Mouse (Mus musculus): ENCODE measurements around the gene Il15. TPM values are rescaled to one million over a fixed set of nuclear protein-coding genes. Genes with fewer than 3 reads are reported as not detected.

Gene Il15
- polyA plus RNA-seq, 1 experiment from 2014 or later = 2.7 TPM

GRCm38 (mm10) chr8:82388356-82388902 lies 14.6 kb downstream of the Il15 start:
- no peaks in the 10 kb centered on the region for H3K9me3 ChIP-seq
- H3K4me1 ChIP-seq (replicated peaks) = no peaks in the 10 kb centered on the region
- H3K27ac ChIP-seq = no peak overlapping the region
- H3K4me3 ChIP-seq = no peak overlapping the region
- no peaks in the 10 kb centered on the region for H3K27me3 ChIP-seq (ENCODE audit: insufficient read depth, poor library complexity, severe bottlenecking)
- no peaks in the 10 kb centered on the region for H3K36me3 ChIP-seq
- DNase-seq (ENCODE audit: low spot score) = no peak
- WGBS = 92% methylated on average over 1 of the region's 1 CpGs

- no peak overlapping the region for H3K27ac ChIP-seq
- no peaks in the 10 kb centered on the region for H3K36me3 ChIP-seq
- H3K4me1 ChIP-seq (replicated peaks) = no peaks in the 10 kb centered on the region
- DNase-seq (ENCODE audit: low spot score) = no peak
- no peaks in the 10 kb centered on the region for H3K9me3 ChIP-seq
- no peaks in the 10 kb centered on the region for H3K27me3 ChIP-seq (ENCODE audit: insufficient read depth, poor library complexity, severe bottlenecking)
- WGBS = 91% methylated on average over 1 of the region's 1 CpGs
- no peak overlapping the region for H3K4me3 ChIP-seq
Observed at GRCm38 (mm10) chr8:82387614-82388013, 15.4 kb downstream of the Il15 start.

GRCm38 (mm10) chr8:82385867-82386266 lies 17.2 kb downstream of the Il15 start:
- no peak overlapping the region for H3K4me3 ChIP-seq
- no peaks in the 10 kb centered on the region for H3K36me3 ChIP-seq
- H3K9me3 ChIP-seq = no peaks in the 10 kb centered on the region
- H3K4me1 ChIP-seq (replicated peaks) = no peaks in the 10 kb centered on the region
- no peak for DNase-seq (ENCODE audit: low spot score)
- no peaks in the 10 kb centered on the region for H3K27me3 ChIP-seq (ENCODE audit: insufficient read depth, poor library complexity, severe bottlenecking)
- no peak overlapping the region for H3K27ac ChIP-seq

GRCm38 (mm10) chr8:82384458-82385234 lies 18.4 kb downstream of the Il15 start:
- Histone ChIP-seq H3K36me3 (no peaks in the 10 kb centered on the region), H3K27me3 (ENCODE audit: insufficient read depth, poor library complexity, severe bottlenecking) (no peaks in the 10 kb centered on the region), H3K4me3 (no peak overlapping the region), H3K27ac (no peak overlapping the region), H3K9me3 (no peaks in the 10 kb centered on the region), H3K4me1 (replicated peaks) (no peaks in the 10 kb centered on the region)
- DNase-seq (ENCODE audit: low spot score) = no peak
- 87% methylated on average over 11 of the region's 11 CpGs for WGBS

- H3K36me3 ChIP-seq = no peaks in the 10 kb centered on the region
- H3K9me3 ChIP-seq = no peaks in the 10 kb centered on the region
- 84% methylated on average over 3 of the region's 3 CpGs for WGBS
Observed at GRCm38 (mm10) chr8:82383346-82383745, 19.7 kb downstream of the Il15 start.

GRCm38 (mm10) chr8:82382316-82382715 lies 20.7 kb downstream of the Il15 start:
- no peak for DNase-seq (ENCODE audit: low spot score)
- WGBS = 49% methylated on average over 2 of the region's 2 CpGs

More at GRCm38 (mm10) chr8:82383346-82383745, 19.7 kb downstream of the Il15 start:
- no peak for DNase-seq (ENCODE audit: low spot score)
- H3K27ac ChIP-seq = no peak overlapping the region
- no peak overlapping the region for H3K4me3 ChIP-seq
- no peaks in the 10 kb centered on the region for H3K27me3 ChIP-seq (ENCODE audit: insufficient read depth, poor library complexity, severe bottlenecking)
- no peaks in the 10 kb centered on the region for H3K4me1 ChIP-seq (replicated peaks)

GRCm38 (mm10) chr8:82374470-82374869 lies 28.6 kb downstream of the Il15 start:
- DNase-seq (ENCODE audit: low spot score) = no peak
- no peak overlapping the region for H3K4me3 ChIP-seq
- H3K36me3 ChIP-seq = no peaks in the 10 kb centered on the region
- 84% methylated on average over 4 of the region's 4 CpGs for WGBS
- H3K4me1 ChIP-seq (replicated peaks) = no peaks in the 10 kb centered on the region
- no peak overlapping the region for H3K27ac ChIP-seq
- H3K9me3 ChIP-seq = no peaks in the 10 kb centered on the region
- no peaks in the 10 kb centered on the region for H3K27me3 ChIP-seq (ENCODE audit: insufficient read depth, poor library complexity, severe bottlenecking)

More at GRCm38 (mm10) chr8:82382316-82382715, 20.7 kb downstream of the Il15 start:
- Histone ChIP-seq H3K9me3 (no peaks in the 10 kb centered on the region), H3K4me1 (replicated peaks) (no peaks in the 10 kb centered on the region), H3K4me3 (no peak overlapping the region), H3K27me3 (ENCODE audit: insufficient read depth, poor library complexity, severe bottlenecking) (no peaks in the 10 kb centered on the region), H3K27ac (no peak overlapping the region), H3K36me3 (no peaks in the 10 kb centered on the region)

GRCm38 (mm10) chr8:82372846-82373245 lies 30.2 kb downstream of the Il15 start:
- H3K27me3 ChIP-seq (ENCODE audit: insufficient read depth, poor library complexity, severe bottlenecking) = no peaks in the 10 kb centered on the region
- no peak overlapping the region for H3K27ac ChIP-seq
- WGBS = 88% methylated on average over 6 of the region's 6 CpGs
- no peaks in the 10 kb centered on the region for H3K9me3 ChIP-seq
- no peaks in the 10 kb centered on the region for H3K4me1 ChIP-seq (replicated peaks)
- DNase-seq (ENCODE audit: low spot score) = no peak
- no peaks in the 10 kb centered on the region for H3K36me3 ChIP-seq
- no peak overlapping the region for H3K4me3 ChIP-seq

GRCm38 (mm10) chr8:82370657-82371056 lies 32.4 kb downstream of the Il15 start:
- Histone ChIP-seq H3K36me3 (no peaks in the 10 kb centered on the region), H3K4me1 (replicated peaks) (no peaks in the 10 kb centered on the region), H3K27ac (no peak overlapping the region), H3K27me3 (ENCODE audit: insufficient read depth, poor library complexity, severe bottlenecking) (no peaks in the 10 kb centered on the region), H3K4me3 (no peak overlapping the region), H3K9me3 (no peaks in the 10 kb centered on the region)
- DNase-seq (ENCODE audit: low spot score) = no peak
- 90% methylated on average over 6 of the region's 6 CpGs for WGBS

GRCm38 (mm10) chr8:82361061-82361460 lies 42.0 kb downstream of the Il15 start:
- no peaks in the 10 kb centered on the region for H3K27me3 ChIP-seq (ENCODE audit: insufficient read depth, poor library complexity, severe bottlenecking)
- WGBS = 82% methylated on average over 1 of the region's 1 CpGs
- no peak overlapping the region for H3K4me3 ChIP-seq
- H3K4me1 ChIP-seq (replicated peaks) = no peaks in the 10 kb centered on the region
- H3K27ac ChIP-seq = no peak overlapping the region
- H3K36me3 ChIP-seq = no peaks in the 10 kb centered on the region
- no peak for DNase-seq (ENCODE audit: low spot score)
- H3K9me3 ChIP-seq = no peaks in the 10 kb centered on the region

- Histone ChIP-seq H3K27me3 (ENCODE audit: insufficient read depth, poor library complexity, severe bottlenecking) (no peaks in the 10 kb centered on the region), H3K9me3 (no peaks in the 10 kb centered on the region), H3K27ac (no peak overlapping the region), H3K4me3 (no peak overlapping the region), H3K4me1 (replicated peaks) (no peaks in the 10 kb centered on the region), H3K36me3 (no peaks in the 10 kb centered on the region)
- no peak for DNase-seq (ENCODE audit: low spot score)
- WGBS = 90% methylated on average over 2 of the region's 2 CpGs
Observed at GRCm38 (mm10) chr8:82356091-82356490, 46.9 kb downstream of the Il15 start.

GRCm38 (mm10) chr8:82351268-82351943 lies 51.6 kb downstream of the Il15 start:
- H3K36me3 ChIP-seq = no peaks in the 10 kb centered on the region
- 51% methylated on average over 1 of the region's 1 CpGs for WGBS
- no peaks in the 10 kb centered on the region for H3K4me1 ChIP-seq (replicated peaks)
- no peak overlapping the region for H3K4me3 ChIP-seq
- H3K27ac ChIP-seq = no peak overlapping the region
- no peak for DNase-seq (ENCODE audit: low spot score)
- no peaks in the 10 kb centered on the region for H3K9me3 ChIP-seq
- no peaks in the 10 kb centered on the region for H3K27me3 ChIP-seq (ENCODE audit: insufficient read depth, poor library complexity, severe bottlenecking)

GRCm38 (mm10) chr8:82349299-82349698 lies 53.7 kb downstream of the Il15 start:
- DNase-seq (ENCODE audit: low spot score) = no peak
- Histone ChIP-seq H3K4me3 (no peak overlapping the region), H3K9me3 (no peaks in the 10 kb centered on the region), H3K36me3 (no peaks in the 10 kb centered on the region), H3K27me3 (ENCODE audit: insufficient read depth, poor library complexity, severe bottlenecking) (no peaks in the 10 kb centered on the region), H3K4me1 (replicated peaks) (no peaks in the 10 kb centered on the region), H3K27ac (no peak overlapping the region)
- 64% methylated on average over 2 of the region's 2 CpGs for WGBS
